Mouse (Mus musculus): Measurements from ENCODE around the gene Fdps.

- TF ChIP-seq POLR2A (IDR thresholded peaks at IDR 0.05; ENCODE audit: low read depth, low read length), result no peak
- TF ChIP-seq CTCF (IDR thresholded peaks at IDR 0.05; ENCODE audit: extremely low read depth, insufficient read length, insufficient replicate concordance, low read depth, low read length), result no peak
Observed at GRCm38 (mm10) chr3:89084654-89085190, 17.0 kb downstream of the Fdps start.

Measured in small intestine, adult 2 months (tissue).